Mouse (Mus musculus): ENCODE measurements at regions not wholly inside any gene's neighbourhood (a gene's known extent, or its start where the extent isn't known, plus 50 kb on each side); places are given as distances from the start of the nearest gene placed in this dataset.
A peak's percentile ranks its signal among the peaks of the same experiment; 100 is the strongest.
"Not testable (repeated sequence)": the region's sequence is repeated elsewhere in the genome, so short reads cannot be mapped to it uniquely, and the experiment has no call there.

DNA sequence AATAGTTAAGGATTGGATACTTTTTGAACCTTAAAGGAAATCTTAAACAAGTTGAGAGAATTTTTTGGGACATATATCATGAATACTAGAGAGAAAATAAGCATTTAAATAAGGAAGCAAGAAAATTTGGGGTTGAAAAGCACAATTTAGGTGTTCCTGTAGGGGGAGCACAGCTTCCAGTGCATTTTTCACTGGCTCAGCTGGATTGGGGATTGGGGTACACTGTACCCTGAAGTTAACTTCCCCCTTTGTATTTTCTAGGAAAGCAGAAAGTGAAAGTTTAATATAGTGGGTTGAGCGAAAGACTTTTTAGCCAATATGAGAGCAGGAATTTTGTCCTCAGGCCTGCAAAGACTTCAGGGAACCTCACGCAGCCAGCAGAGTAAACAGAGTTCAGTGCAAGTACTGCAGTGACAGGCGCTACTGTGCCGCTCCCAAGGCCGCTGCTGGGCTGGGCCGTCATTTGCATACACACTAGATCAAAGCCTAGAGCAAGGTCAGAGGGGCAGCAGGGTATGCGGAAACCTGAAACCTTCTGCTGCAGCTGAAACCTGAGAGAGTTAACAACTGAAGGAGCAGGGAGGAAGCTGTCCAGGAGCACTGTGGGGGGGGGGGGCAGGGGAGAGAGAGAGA is 1111.4 kb downstream of the H2al1n start:
- Histone ChIP-seq H3K9ac (no peak overlapping the region), H3K9me3 (replicated peaks) (no peaks in the 10 kb centered on the region), H3K27ac (ENCODE audit: poor library complexity, severe bottlenecking) (no peak overlapping the region), H3K4me1 (replicated peaks) (0 out of 2 replicates have a peak, but pooled peaks cover 3% of the 10 kb centered on the region), H3K4me3 (0 out of 2 replicates have a peak overlapping the region, but pooled peaks have one; percentile 9), H3K36me3 (no peaks in the 10 kb centered on the region), H3K27me3 (replicated peaks) (no peaks in the 10 kb centered on the region), H3K4me2 (peak overlapping the region; percentile 44)
- ATAC-seq (ENCODE audit: insufficient number of reproducible peaks, low FRiP score) = 0 out of 2 replicates have a peak, but pooled peaks have one; percentile 67
- WGBS = 3% methylated on average over 7 of the region's 7 CpGs

DNA sequence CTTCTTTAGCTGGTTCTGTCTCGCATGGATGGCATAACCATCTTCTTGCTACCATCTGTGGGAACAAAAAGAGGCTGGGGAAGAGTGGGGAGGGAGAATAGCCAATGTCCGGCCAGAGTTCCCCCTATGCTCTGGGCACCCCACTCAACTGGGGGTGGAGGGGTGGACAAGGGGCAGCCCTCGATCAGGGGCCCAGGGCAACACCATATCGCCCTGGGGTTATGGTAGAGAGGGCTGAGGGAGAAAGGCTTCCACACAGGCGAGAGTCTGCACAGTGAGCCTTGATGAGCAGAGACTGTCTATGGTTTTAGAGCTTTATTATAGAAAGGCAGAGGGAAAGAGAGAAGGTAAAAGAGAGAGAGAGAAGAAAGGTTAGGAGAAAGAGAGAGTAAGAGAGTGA is 1112.0 kb downstream of the H2al1n start:
- no peaks in the 10 kb centered on the region for H3K36me3 ChIP-seq
- peak overlapping the region; percentile 44 for H3K4me2 ChIP-seq
- 37% methylated on average over 5 of the region's 5 CpGs for WGBS
- H3K27ac ChIP-seq (ENCODE audit: poor library complexity, severe bottlenecking) = no peak overlapping the region
- no peaks in the 10 kb centered on the region for H3K9me3 ChIP-seq (replicated peaks)
- no peak overlapping the region for H3K9ac ChIP-seq
- H3K27me3 ChIP-seq (replicated peaks) = no peaks in the 10 kb centered on the region
- no peak for ATAC-seq (ENCODE audit: insufficient number of reproducible peaks, low FRiP score)
- H3K4me3 ChIP-seq = no peak overlapping the region
- 0 out of 2 replicates have a peak, but pooled peaks cover 3% of the 10 kb centered on the region for H3K4me1 ChIP-seq (replicated peaks)

DNA sequence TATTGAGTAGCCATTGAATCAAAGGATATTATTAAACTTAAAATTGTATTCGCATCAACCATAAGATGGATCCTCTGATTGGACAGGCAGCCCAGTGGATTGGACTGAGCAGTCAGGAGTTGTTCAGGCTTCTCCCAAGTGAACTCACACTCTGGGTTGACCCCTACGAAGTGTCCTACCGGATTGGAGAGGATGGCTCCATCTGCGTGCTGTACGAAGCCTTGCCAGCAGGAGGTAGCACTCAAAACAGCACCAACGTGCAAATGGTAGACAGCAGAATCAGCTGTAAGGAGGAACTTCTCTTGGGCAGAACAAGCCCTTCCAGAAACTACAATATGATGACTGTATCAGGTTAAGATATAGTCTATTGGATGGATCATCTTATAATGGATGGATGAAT is 1154.2 kb downstream of the H2al1n start:
- H3K27me3 ChIP-seq (replicated peaks); H3K4me2 ChIP-seq; H3K27ac ChIP-seq (ENCODE audit: poor library complexity, severe bottlenecking); H3K36me3 ChIP-seq; ATAC-seq (ENCODE audit: insufficient number of reproducible peaks, low FRiP score); H3K4me1 ChIP-seq (replicated peaks); H3K4me3 ChIP-seq; H3K9ac ChIP-seq; H3K9me3 ChIP-seq (replicated peaks): not testable (repeated sequence)
- 75% methylated on average over 6 of the region's 6 CpGs for WGBS
